Mouse (Mus musculus) urinary bladder, adult 2 months (tissue): ENCODE data around the gene Fignl2. TPM values are rescaled to one million over a fixed set of nuclear protein-coding genes. Genes with fewer than 3 reads are reported as not detected.

Experiments used
- DNase-seq: peaks from one replicate; pipeline ENCODE4 v3.0.0; 2022; ENCODE audit warnings: low spot score
- polyA plus RNA-seq: library from polyadenylated mRNA; depleted of rRNA; stranded (reverse); fragments of >200 nt; gene quantifications from 2 replicates; pipeline ENCODE4 v1.2.3, GENCODE M21; 2012; rRNA removed

Gene Fignl2
- polyA plus RNA-seq, 1 experiment = 7.3 TPM

GRCm38 (mm10) chr15:101008386-101009010, 69.9 kb downstream of the Fignl2 start:
- no peak for DNase-seq

GRCm38 (mm10) chr15:101007236-101007635, 71.1 kb downstream of the Fignl2 start:
- no peak for DNase-seq

GRCm38 (mm10) chr15:101006251-101007040, 71.9 kb downstream of the Fignl2 start:
- peak; percentile 33 for DNase-seq

- no peak for DNase-seq
Measured at GRCm38 (mm10) chr15:101005717-101006116, 72.7 kb downstream of the Fignl2 start.

GRCm38 (mm10) chr15:101004538-101004937, 73.8 kb downstream of the Fignl2 start:
- DNase-seq = no peak

GRCm38 (mm10) chr15:101002466-101002865, 75.9 kb downstream of the Fignl2 start:
- DNase-seq = no peak

GRCm38 (mm10) chr15:101001685-101002084, 76.7 kb downstream of the Fignl2 start:
- no peak for DNase-seq

Other genes with a start within 250 kb of the Fignl2 start
- gene Scn8a, start 208.7 kb downstream of the Fignl2 start, polyA plus RNA-seq = 0.41 and 0.48 TPM in 2 replicates
- 0.09 and 0.15 TPM in 2 replicates for gene Gm47841, start 31.2 kb downstream of the Fignl2 start, polyA plus RNA-seq
- gene Ankrd33, start 37.2 kb upstream of the Fignl2 start, polyA plus RNA-seq = not detected in 2 replicates
- gene Acvrl1, start 50.0 kb upstream of the Fignl2 start, polyA plus RNA-seq = 65.7 and 69.9 TPM in 2 replicates
- gene Acvr1b, start 95.5 kb upstream of the Fignl2 start, polyA plus RNA-seq = 24.8 and 27.1 TPM in 2 replicates
- gene Grasp, start 145.6 kb upstream of the Fignl2 start, polyA plus RNA-seq = 8.7 and 9.7 TPM in 2 replicates
- gene Nr4a1, start 175.7 kb upstream of the Fignl2 start, polyA plus RNA-seq = 11.7 and 12.4 TPM in 2 replicates
- 40.5 and 54.0 TPM in 2 replicates for gene Atg101, start 205.7 kb upstream of the Fignl2 start, polyA plus RNA-seq
- gene 6030408B16Rik, start 214.6 kb upstream of the Fignl2 start, polyA plus RNA-seq = 2.2 and 3.5 TPM in 2 replicates